Mouse (Mus musculus): ENCODE results near the gene U2af2.

DNA sequence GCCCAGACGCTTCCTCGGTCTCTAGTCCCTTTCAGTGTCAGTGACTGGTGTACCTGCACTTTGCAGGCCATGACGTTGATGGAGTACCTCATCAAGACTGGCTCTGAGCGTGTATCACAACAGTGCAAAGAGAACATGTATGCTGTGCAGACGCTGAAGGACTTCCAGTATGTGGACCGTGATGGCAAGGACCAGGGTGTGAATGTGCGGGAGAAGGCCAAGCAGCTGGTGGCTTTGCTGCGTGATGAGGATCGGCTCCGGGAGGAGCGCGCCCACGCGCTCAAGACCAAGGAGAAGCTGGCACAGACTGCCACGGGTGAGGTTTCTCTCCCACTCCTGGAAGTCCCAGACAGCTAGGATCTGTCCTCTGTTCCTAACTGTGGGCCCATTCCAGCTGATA lies 27.9 kb downstream of the U2af2 start:
- TF ChIP-seq CTCF (IDR thresholded peaks at IDR 0.05; ENCODE audit: low read depth) (no peak), EP300 (IDR thresholded peaks at IDR 0.05; ENCODE audit: low read depth) (no peak)

All from heart, postnatal 0 days (tissue).